Mouse (Mus musculus): ENCODE measurements around the gene Itsn2. TPM values are rescaled to one million over a fixed set of nuclear protein-coding genes. Genes with fewer than 3 reads are reported as not detected.
A peak's percentile ranks its signal among the peaks of the same experiment; 100 is the strongest.
"Not testable (repeated sequence)": the region's sequence is repeated elsewhere in the genome, so short reads cannot be mapped to it uniquely, and the experiment has no call there.

The Itsn2 gene
- 10 to 100 TPM; 57.4 to 59.2 TPM for polyA plus RNA-seq (2017; shearing (Covaris generic))

DNA sequence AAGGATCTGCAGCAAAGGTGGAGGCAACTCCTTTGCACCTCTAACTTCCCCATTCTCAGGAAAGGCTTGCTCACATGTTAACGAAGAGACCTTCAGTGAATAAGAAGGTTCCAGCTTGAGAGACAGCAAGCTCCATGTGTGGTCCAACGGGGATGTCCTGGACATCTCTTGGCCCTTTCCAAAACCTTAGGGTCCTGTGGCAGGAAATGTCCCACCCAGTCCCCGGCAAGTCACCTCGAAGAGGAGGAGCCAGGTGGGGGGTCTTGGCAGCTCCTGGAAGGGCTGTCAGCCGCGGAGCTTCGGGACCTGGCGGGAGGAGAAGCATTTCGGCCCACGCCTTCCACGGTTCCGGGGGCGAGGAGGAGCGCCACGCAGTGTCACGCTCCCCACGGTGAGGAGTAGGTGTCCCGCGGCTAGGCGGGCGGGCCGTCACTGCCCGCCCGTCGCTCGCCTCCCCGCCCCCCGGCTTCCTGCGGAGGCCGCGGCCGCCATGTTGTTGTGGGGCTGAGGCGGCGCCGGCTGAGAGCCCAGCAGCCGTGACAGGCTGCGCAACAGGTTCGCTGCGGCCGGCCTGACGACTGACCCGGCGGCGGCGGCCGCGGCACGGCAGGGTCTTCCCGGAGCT lies at the start of gene Itsn2, which contains the start of gene Gm3625:
Itsn2 (plus strand) TSS at position 98 of the 625 bp plus-strand sequence.
Gm3625 (minus strand) TSS at position 387 of the 625 bp plus-strand sequence.
- ATAC-seq, result peak; percentile 72

DNA sequence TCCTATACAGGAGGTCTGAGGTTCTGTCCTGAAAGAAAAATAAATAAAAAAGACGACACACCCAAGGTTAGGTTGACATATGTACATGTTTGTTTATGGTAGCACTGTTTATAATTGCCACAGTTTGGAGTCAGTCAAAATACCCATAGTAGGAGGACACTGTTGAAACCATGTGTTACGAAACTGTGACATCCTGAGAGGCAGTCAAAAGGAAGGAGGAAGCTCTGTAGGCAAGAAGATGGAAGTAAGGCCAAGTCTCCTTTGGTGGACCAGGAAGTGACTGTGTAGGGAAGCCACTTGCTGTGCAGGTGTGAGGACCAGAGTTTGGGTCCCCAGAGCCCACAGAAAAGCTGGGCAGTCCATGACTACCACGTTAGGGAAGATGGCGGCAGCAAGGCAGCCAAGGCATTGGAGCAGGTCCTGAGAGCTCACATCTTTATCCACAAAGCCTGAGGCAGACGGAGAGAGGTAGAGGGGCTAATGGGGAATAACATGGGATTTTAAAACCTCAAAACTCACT lies 48.0 kb upstream of the Itsn2 start:
- ATAC-seq, result no peak

DNA sequence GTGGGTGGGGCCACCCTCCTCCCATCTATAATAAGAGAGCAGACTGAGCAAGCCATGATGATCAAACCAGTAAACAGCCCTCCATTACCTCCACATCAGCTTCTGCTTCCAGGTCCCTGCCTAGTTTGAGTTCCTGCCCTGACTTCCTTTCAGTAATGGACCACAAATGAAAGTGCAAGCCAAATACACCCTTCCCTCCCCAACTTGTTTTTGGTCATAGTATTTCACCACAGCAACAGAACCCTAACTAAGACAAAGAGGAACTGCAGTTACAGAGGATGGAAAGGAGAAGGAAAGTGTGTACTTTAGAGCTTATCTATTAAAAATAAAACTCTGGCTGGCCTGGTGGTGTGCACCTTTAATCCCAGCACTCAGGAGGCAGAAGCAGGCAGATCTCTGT lies 47.0 kb upstream of the Itsn2 start:
- no peak for ATAC-seq

DNA sequence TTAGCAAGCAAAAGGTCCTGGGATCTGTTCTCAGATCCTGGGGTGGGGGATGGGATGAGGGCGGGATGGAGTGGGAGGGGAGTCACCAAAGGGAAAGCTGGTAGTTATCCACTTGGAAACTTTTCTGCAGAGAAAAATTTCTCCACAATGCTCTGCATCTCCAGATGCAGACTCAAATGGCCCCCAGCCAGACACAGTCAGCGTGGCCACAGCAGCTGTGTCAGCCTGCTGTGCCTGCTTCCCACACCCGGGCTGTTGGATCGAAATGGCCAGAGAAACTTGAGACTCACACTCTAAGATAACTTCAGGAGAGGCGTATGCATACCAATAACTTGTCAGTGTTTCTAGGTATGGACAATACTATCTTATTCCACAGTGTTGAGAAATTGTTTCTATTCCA lies 45.9 kb upstream of the Itsn2 start:
- ATAC-seq, result no peak

DNA sequence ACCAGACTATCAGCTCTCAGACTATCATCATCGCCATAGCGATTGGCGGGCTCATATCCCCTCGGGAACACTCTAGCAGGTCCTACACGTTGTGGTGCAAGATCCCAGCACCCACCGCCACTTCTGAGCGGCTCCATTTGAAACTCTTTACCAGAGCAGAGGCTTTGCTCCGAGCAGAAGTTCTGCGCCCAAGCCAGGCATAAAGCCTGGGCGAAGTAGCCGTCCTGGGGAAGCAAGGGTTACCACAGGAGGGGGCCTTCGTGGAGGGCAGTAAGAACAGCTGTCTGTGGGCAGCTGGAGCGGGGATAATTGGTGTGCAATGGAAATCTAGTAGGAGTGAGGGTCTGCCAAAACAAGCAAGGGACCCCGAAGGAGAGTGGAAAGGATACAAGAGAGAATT lies 44.9 kb upstream of the Itsn2 start:
- ATAC-seq, result no peak

DNA sequence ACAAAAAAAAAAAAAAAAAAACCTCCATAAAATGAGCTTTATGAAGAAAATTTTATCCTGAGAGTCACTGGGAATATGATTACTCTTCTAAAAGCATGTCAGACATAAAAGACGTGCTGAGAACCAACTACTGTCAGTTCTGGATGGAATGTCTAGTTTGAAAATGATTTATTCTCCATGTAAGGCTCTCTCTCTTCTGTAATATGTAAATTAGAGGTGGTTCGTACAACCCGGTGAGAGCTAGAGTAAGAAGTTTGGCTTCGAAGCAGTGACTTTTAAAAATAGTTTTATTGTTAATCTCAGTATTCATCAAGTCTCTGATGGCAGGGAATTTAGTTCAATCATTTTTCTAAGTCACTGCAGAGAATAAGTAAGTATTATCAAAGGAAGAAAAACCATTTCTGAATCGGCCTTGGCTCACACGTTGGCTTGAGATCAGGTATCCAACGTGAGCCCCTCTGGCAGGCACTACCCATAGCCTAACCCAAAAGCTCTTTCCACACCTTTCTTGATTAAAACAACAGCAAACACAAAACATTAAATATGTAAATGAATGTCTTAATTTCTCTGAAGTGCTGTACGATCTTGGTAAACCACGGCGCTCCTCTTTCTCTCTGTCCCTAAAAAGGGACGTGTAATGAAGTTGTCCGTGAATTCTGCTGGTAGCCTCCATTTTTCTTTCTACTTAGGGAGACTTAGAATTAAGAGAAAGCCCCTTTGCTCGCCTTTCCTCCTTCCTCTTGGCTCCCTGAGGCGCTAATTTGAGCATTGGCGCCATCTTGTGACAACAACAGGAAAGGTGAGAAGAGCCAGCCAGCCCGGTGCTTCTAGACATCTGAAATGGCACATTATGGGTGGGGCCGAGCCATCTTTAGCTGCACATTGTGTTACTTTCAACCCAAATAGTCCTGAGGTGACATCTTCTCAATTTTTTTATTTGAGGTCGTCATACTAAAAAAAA lies 44.1 kb upstream of the Itsn2 start:
- ATAC-seq, result peak; percentile 93

DNA sequence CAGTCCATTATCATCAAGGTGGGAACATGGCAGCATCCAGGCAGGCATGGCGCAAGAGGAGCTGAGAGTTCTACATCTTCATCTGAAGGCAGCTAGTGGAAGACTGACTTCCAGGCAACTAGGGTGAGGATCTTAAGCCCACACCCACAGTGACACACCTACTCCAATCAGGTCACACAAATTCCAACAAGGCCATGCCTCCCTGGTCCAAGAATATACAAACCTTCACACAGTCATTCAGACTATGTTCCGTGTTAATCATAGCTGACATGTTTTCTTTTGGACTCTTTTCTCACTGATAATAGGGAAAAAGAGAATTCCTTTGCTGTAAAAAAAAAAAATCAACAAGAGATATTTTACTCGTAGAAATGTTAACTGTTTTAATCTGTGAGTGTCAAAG lies 38.7 kb upstream of the Itsn2 start:
- not testable (repeated sequence) for ATAC-seq

DNA sequence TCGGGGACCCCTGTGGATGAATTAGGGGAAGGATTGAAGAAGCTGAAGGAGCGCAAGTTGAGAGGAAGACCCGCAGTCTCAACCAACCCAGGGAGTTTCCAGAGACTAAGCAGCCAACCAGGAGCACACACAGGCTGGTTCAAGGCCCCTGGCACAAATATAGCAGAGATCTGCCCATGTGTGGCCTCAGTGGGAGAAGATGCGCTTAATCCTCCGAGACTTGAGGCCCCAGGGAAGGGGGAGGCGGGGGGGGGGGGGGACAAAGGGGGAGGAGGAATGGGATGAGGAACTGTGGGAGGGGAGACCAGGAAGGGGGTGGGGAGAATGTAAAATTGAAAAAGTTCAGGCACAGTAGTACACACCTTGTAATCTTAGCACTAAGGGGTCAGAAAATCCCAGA lies 37.0 kb upstream of the Itsn2 start:
- ATAC-seq, result no peak

DNA sequence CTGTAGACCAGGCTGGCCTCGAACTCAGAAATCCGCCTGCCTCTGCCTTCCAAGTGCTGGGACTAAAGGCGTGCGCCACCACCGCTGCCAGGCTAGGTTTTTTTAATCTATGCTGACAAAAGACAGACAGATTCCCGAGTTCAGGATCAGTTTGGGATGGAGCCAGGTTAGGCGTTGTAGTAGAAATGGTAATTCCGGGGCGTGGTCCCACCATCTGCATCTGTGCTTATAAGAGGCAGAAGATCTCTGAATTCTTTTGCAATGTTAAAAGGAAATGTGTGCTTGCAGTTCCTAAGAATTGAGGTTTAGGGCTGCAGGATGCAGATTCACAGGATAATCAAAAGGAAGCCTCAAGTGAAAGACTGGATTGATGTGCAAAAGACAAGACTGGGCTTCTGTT lies 35.5 kb upstream of the Itsn2 start:
- ATAC-seq, result no peak

DNA sequence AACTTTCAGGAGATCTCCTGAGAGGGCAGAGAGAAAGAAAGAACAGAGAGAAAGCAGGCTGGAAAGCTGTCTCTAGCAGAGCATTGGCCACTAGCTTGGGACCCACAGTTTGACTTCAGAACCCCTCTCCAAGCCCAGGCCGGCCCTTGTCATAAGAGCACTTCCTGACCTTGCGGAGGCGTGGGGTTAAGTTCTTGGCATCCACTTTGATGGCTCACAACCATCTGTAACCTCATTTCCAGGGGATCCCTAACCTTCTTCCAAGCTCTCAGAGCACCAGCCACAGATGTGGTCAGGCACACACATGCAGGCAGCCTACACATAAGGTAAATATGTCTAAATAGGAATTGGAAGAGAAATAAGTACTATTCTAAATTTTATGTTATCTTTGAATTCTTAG lies 35.0 kb upstream of the Itsn2 start:
- ATAC-seq, result no peak

DNA sequence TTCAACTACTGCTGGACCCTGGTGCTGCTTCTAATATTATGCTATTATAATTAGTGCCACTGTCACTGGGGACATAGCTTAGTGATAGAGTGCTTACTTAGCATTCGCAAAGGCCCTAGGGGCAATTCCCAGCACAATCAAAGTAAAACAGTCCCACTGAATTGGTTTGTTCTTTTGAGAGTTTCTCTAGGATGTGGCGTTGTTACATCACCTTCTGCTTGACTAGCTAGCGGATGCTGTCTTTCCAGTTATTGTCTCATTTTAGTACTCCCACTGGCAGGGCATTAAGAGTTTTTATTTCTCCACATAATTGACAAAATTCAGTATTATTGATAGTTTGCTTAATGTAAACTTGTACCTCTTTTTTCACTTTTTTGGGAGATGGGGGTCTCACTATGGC lies 34.4 kb upstream of the Itsn2 start:
- ATAC-seq, result no peak

DNA sequence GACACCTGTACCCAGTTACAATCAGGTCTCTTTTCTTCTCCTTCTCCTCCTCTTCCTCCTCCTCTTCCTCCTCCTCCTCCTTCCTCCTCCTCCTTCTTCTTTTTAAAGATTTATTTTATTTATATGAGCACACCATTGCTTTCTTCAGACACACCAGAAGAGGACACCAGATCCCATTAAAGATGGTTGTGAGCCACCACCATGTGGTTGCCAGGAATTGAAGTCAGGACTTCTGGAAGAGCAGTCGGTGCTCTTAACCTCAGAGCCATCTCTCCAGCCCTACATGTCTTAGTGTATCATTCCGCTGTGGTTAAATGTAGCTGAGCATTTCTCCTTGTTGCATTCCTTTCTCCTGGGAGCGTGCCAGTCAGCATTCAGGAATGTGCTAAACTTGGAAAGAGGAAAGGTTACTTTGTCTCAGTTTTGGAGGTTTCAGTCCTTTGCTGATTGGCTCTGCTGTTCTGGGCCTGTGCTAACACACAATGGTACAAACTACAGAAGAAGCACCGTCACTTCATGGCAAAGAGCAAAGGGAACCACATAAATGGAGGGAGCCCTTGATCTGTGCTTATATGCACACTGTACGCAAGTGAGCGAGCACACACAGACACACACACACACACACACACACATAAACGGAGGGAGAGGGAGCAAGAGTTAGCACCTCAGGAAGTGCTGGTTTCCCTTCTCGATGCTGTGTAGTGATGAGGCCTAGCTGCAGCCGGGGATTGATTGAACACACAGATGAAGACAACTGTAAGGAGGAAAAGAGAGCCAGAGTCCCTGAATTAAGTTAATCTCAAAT lies 33.8 kb upstream of the Itsn2 start:
- peak; percentile 20 for ATAC-seq

DNA sequence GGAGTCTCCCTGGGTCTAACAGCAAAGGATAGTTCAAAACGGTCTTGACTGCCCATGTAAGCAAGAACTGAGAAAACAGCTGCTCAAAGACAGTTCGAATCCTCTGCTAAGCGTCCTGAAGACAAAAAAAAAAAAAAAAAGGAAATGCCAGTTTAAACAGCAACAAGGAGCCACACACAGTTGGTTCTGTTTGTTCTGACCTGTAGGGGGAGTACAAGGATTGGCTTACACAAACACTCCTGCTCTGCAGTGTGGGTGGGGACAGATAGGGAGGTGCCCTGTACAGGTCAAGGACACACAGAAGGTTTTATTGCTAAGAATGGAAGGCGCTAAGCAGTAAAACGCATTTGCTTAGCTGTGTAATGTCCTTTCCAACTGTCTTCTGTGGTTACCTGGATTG lies 20.6 kb upstream of the Itsn2 start:
- ATAC-seq, result peak; percentile 86

DNA sequence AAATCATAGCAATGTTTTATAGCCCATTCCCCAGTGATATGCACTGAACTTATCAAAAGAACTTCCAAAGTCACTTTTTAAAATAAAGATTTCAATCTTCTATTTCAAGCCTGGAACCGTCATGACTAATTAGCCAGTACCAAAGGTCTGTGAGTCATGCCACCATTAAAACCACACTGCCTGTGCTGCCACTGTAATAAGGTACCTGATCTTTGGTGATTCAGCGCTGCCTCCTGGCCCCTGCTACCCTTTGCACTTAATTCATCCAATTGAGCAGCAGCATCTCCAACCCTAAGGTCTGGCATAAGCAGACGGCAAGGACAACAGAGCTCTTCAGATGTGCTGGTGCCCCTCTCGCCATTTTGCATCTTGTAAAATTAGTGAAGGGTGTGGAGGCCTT lies 18.4 kb upstream of the Itsn2 start:
- ATAC-seq, result no peak

DNA sequence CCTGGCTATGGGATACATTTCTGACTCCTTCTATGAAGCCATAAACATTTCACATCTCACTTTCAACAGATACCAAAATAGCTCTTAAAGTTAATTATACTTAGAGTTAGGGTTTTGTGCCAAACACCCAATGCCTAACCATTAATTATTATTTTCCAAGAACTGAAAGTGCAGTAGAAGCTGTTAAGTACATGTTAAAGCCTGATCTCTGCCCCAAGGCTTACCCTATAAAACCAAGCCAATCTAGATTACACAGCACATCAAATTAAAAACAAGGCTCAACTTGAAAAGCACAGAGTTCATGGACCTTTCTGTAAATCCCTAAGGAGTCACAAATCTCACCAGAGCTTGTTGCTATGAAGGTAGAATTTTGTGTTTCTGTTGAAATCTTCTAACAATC lies 10.1 kb upstream of the Itsn2 start:
- no peak for ATAC-seq

DNA sequence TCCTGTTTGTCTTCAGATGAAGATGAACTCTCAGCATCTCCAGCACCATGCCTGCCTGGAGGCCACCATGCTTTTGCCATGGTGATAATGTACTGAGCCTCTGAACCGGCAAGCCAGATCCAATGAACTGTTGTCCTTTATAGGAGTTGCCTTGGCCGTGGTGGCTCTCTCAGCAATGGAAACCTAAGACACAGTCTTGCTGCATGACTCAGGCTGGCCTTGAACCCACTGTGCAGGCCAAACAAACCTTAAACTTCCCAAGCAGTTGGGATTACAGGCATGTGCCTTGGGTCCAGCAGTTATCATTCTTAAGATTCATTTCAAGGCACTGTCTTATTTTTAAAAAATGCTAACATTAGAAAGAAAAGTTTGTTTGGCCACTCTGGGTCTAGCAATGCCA lies 4.6 kb upstream of the Itsn2 start:
- no peak for ATAC-seq

DNA sequence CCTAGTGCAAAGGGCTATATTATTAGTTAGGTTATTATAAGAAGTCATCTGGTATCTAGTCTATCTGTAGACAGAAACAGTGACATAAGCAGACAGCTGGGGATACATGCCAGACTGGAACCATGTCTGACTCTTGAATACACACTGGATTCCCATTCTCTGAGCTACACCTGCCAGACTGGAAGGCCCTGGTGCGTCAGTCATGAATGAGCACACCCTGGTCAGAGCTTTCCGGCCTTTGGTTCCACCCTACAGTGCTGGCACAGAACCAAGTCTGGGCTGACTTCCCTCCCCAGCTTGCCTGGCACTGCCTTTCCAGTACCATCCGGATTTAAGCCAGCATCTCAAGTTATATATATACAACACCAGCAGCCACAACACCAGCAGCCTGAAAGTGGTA lies 3.8 kb upstream of the Itsn2 start:
- no peak for ATAC-seq

DNA sequence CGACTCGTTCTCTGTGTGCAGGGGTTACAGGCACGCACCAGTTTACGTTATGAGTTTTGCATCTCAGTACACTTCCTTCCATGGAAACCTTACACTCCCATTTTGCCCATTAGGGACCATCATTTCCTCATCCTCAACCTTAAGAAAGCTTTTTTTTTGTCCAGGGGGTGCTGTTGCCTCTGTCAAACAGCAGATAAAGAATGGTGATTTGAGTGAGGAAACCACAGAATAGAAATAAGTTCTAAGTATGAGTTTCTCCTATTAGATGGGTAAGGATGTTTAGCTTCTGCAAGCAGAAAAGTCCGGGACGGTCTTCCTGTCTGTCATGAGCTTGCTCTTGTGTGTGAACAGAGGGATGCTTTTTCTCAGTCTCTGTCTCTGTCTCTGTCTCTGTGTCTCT lies 413 bp upstream of the Itsn2 start:
- ATAC-seq, result peak; percentile 7

DNA sequence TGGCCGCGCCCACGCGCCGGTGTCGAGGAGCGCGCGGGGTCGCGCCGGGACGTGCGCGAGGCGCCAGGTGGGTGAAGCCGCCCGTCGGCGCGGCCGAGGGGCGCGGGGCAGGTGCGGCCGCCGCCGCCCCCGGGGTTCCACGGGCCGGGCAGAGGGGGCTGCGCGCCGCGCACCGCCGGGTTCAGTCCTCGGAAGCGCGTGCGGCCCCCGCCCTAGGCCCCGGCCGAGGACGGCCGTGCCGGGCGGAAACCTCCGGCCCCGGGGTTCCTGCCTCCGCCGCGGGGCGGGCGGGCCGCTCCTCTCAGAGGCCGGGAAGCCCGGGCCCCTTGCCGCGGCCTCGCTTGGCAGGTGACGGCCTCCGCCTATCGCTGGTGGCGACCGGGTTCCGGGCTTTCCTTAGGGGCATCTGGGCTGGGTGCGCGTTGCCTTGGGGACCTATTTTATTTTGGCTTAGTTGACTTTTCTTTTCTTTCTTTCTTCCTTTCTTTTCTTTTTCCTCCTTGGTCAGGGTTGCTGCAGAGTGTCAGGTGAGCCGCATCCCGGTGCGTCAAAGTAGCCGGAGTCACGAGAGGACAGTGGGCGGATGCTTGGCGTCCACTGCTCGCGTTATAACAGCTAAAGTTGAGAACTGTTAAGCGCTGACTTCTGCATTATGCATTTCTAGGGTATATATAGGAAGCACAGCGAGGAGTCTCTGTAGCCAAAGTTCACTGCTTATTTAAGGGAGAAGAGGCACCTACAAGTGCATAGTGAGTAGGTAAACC lies 910 bp downstream of the Itsn2 start:
- peak; percentile 55 for ATAC-seq

DNA sequence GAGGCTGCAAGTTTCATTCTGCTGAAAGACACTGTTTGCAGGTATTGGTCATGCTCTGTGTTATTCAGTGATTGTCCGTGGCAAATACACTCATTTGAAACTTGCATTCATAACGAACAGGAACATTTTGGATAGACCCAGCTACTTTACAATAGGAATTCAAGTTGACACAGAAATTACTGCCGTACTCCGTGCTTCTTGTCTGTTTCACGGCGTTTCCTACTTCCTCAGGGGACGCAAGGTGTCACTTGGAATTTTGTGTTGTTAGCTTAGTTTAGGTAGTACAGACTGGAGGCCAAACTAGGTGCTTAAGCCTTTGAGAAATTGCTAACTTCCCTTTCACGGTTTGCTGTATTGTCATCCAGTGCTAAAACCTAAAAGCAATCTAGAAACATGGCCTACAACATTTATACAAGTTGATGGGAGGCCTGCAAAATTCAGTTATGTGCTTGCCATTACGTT lies 1.5 kb downstream of the Itsn2 start:
- no peak for ATAC-seq

DNA sequence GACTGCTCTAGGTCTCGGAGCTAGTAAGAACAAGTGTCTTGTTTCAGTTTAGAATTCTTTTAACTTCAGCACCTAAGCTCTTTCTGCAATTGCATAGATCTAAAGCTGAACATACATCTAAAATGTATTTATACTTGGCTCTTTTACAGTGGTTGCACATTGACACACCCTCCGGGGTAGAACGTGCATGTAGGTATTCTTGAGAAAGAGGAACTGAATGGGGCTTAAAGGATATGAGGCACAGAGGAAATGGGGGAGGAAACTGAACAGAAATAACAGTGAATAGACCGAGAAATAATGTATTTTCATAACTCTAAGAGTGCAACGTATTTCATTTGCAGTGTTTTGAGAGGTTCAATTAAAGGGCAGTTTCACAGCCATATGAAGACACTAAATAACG lies 2.6 kb downstream of the Itsn2 start:
- peak; percentile 38 for ATAC-seq
